Mouse (Mus musculus) lung, adult 2 months (tissue): ENCODE data around the gene Rplp0.

Source experiments
- CTCF ChIP-seq: fragments of 200-500 bp; IDR thresholded peaks from 2 replicates; pipeline ENCODE4 v1.5.1; 2011; ENCODE audit warnings: mild to moderate bottlenecking, low read length, control low read depth; ENCODE audit not compliant: insufficient read depth
- POLR2A ChIP-seq: fragments of 200-500 bp; IDR thresholded peaks from 2 replicates; pipeline ENCODE4 v1.6.1; 2011; ENCODE audit warnings: low read depth, mild to moderate bottlenecking, control low read depth, low read length, borderline replicate concordance; ENCODE audit errors: extremely low read depth

GRCm38 (mm10) chr5:115564737-115565393, 5.6 kb downstream of the Rplp0 start, which contains the start of gene Gcn1l1:
- peak; percentile 22; the same call in 1 of the 2 replicates for TF ChIP-seq POLR2A
- no peak for TF ChIP-seq CTCF
